Mouse (Mus musculus) testis, adult 2 months (tissue): ENCODE data around the gene Mical2.

ENCODE experiments used
- CTCF ChIP-seq: fragments of 200-500 bp; IDR thresholded peaks from 2 replicates; pipeline ENCODE4 v1.5.1; 2012; ENCODE audit warnings: low read depth, mild to moderate bottlenecking, inconsistent platforms, low read length, moderate library complexity; ENCODE audit not compliant: control insufficient read depth, insufficient read depth, insufficient replicate concordance
- POLR2A ChIP-seq: fragments of 200-500 bp; IDR thresholded peaks from 2 replicates; pipeline ENCODE4 v1.6.1; 2012; ENCODE audit warnings: low read depth, mild to moderate bottlenecking, inconsistent platforms, low read length, moderate library complexity; ENCODE audit not compliant: control insufficient read depth

GRCm38 (mm10) chr7:112337736-112338135, 112.1 kb downstream of the Mical2 start:
- TF ChIP-seq POLR2A: no peak
- no peak for TF ChIP-seq CTCF
